Mouse (Mus musculus) spleen, adult 18-20 months (tissue): Measurements from ENCODE around the gene Cbx2.

ENCODE experiments used
- DNase-seq, 2 experiments: peaks; one replicate each; pipeline ENCODE4 v3.0.0; 2022; ENCODE audit warnings: mixed read lengths in 2 of 2

The Cbx2 gene

GRCm38 (mm10) chr11:119042466-119043272 is 19.9 kb downstream of the Cbx2 start:
- peak in 1 of 2 experiments; percentile 27 for DNase-seq

- DNase-seq: no peak
These were observed 20.4 kb downstream of the Cbx2 start for GRCm38 (mm10) chr11:119043273-119043540.

- peak in 1 of 2 experiments; percentile 39 for DNase-seq
These were observed 21.2 kb downstream of the Cbx2 start for GRCm38 (mm10) chr11:119043761-119044550.

- no peak for DNase-seq
These were observed 22.0 kb downstream of the Cbx2 start for GRCm38 (mm10) chr11:119044551-119045337.

GRCm38 (mm10) chr11:119046601-119047245 is 24.0 kb downstream of the Cbx2 start:
- no peak for DNase-seq

- no peak for DNase-seq
These were observed 24.7 kb downstream of the Cbx2 start for GRCm38 (mm10) chr11:119047261-119048132.

- DNase-seq: no peak
These were observed 25.4 kb downstream of the Cbx2 start for GRCm38 (mm10) chr11:119048133-119048510.

- no peak for DNase-seq
These were observed 27.6 kb downstream of the Cbx2 start for GRCm38 (mm10) chr11:119050361-119050760.

GRCm38 (mm10) chr11:119051426-119051825 is 28.7 kb downstream of the Cbx2 start:
- DNase-seq: no peak

DNA sequence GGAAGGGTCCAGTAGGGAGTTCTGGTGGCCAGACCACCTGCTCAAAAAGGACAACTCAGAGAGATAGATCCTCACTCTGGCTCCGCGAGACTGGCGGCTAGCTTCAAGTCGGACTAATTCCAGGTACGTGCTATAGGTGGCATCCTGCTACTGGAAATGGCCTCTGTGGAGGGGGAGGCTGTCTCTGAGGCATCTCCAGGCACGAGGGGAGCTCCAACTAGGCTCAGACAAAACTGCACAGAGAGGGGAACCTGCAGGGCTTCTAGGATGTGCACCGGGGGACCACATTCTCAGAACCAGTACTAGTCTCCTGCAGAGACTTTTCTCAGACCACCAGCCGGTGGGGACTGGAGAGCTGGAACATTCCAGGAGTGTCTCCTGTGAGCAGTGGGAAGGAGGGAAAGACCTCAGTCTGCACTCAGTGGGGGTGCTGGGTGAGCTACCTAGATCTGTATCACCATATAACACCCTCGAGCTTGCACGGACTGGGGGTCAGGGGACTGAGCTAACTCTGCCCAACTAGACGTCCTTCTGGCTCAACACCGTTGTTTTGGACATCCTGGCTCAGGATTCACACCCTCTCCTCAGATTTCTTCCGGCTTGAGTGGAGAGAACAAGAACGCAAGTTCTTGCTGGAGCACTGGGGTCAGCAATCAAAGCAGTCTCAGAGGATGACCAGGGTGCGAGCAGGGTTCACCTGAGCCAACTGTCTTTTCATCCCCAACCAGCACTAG is 29.3 kb downstream of the Cbx2 start:
- peak in 1 of 2 experiments; percentile 28 for DNase-seq

DNA sequence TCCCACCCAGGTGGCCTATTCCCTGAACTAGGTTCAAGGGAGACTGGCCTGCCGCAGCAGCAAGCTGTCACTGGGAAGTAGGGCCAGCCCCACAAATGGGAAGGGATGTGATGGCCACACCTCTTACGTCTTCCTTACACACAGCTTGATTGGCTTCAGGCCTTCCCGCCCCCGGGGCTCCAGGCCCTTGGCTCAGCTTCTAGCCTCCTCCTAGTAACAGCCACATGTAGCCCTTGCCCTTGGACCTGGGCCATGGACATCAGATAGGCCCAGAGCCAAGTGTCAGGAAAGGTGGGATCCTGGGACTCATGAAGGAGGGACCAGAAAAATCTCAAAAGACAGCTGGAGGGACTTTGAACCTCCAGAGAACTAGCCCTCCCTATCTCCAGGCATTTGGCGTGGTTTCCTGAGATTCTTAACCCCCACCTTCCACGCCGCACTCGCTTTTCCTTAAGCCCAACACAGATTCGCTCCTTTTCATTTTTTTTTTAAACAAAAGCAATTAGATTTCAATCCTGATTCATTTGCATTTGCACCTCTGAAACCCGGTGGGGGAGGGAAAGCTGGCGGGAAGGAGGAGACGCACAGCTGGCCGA is 30.0 kb downstream of the Cbx2 start:
- no peak for DNase-seq

- DNase-seq: peak; percentile 71 to 73
These were observed 30.5 kb downstream of the Cbx2 start for GRCm38 (mm10) chr11:119053257-119053670.

DNA sequence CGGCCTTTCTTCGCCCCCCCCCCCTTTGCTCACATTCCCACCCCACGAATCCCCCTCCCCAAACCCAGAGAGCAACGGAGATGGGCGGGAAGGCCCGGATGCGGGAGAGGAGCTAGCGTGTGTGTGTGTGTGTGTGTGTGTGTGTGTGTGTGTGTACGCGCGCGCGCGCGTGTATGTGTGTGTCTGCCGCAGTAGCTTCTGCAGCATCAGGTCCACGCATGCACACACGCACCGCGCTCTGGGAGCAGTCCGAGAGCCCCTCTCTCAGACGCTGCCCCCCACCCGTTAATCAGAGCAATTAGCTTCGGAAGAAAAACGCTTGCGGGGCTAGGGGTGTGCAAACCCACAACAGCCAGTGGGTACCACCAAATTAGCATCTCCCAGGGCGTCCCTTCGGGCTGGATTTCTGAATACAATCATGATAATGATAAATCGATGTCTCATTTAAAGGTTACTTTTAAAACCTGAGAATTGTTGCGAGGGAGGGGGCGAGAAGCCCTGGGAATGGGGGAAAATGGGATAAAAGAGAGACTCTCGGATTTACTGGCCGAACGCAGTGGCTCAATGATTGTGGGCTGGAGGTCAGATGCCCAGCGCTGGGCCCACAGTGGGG is 31.1 kb downstream of the Cbx2 start:
- no peak for DNase-seq

- peak in 1 of 2 experiments; percentile 47 for DNase-seq
These were observed 31.9 kb downstream of the Cbx2 start for GRCm38 (mm10) chr11:119054351-119055345.

DNA sequence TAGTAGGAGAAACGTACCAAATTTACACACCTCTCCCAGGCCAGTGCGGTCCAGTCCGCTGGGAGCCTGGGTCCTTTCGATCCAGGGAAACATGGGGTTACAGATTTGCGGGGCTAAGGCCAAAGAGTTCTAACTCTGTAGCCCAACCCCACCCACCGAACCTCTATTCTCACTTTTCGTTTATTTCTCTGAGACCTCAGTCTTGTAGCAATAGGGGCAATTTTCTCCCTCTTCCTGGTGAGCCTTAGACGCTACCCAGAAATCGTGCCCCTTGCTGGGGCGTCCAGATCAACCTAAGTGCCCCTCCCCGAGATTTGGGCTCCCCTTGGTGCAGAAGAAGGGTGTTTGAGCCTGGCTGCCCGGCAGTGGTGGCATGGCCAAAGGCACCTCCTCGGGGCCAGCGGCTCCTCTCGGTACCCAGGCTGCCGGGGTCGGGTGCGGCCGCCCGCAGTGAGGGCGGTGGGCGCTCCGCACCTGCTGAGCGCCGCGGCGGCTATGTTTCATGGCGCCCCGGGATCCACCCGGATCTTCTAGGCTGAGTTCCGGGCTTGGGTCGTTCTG is 32.9 kb downstream of the Cbx2 start:
- peak in 1 of 2 experiments; percentile 44 for DNase-seq

GRCm38 (mm10) chr11:119056301-119057211 is 33.8 kb downstream of the Cbx2 start:
- peak in 1 of 2 experiments; percentile 59 for DNase-seq

DNA sequence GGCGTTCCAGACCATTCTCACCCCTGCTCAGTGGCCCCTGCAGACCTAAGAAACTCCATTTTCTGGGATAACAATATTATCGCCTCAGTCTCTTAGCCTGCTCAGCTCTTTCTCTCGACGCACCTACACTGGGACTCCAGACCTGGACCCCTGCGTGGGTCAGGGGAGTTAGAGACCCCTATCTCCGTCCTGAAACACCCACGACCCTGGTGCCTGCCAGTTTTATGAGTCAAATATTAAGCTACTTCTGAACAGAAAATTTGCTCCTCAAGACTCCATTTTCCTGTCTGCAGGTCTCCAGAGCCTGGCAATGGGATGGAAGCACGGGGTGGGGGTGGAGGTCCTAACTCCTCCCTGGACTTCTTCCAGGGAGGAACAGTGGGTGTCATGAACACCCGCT is 34.5 kb downstream of the Cbx2 start:
- DNase-seq: no peak
